Mouse (Mus musculus) ES-E14 (cell line): ENCODE results near the gene Mapk13.

Source experiments
- HCFC1 ChIP-seq: IDR thresholded peaks from 2 replicates; pipeline ENCODE4 v1.6.1; 2012; ENCODE audit warnings: low read length, inconsistent platforms, borderline replicate concordance; ENCODE audit not compliant: insufficient read depth
- MAFK ChIP-seq: IDR thresholded peaks from 2 replicates; pipeline ENCODE4 v1.6.1; 2014; ENCODE audit warnings: mild to moderate bottlenecking, low read depth, low read length, inconsistent platforms; ENCODE audit not compliant: insufficient read depth
- ZC3H11A ChIP-seq: IDR thresholded peaks from 2 replicates; pipeline ENCODE4 v1.6.1; 2012; ENCODE audit warnings: low read depth, mild to moderate bottlenecking, inconsistent platforms, low read length, borderline replicate concordance
- ZNF384 ChIP-seq: IDR thresholded peaks from 2 replicates; pipeline ENCODE4 v1.6.1; 2012; ENCODE audit warnings: low read depth, low read length, inconsistent platforms

GRCm38 (mm10) chr17:28823749-28824148 lies 54.7 kb downstream of the Mapk13 start:
- no peak for TF ChIP-seq MAFK
- no peak for TF ChIP-seq ZC3H11A
- no peak for TF ChIP-seq HCFC1
- no peak for TF ChIP-seq ZNF384
